Mouse (Mus musculus) neural tube, embryonic 12.5 days (tissue): Measurements from ENCODE around the gene Rbmx. TPM values are rescaled to one million over a fixed set of nuclear protein-coding genes. Genes with fewer than 3 reads are reported as not detected.

Experiments used
- ATAC-seq: fragments of 200-750 bp; cut with Nextera tagmentation; 2 replicates; pipeline ENCODE4 v1.8.0; 2017; ENCODE audit warnings: low read depth, mild to moderate bottlenecking, moderate TSS enrichment, moderate library complexity; ENCODE audit not compliant: low FRiP score
- H3K27ac ChIP-seq: fragments of 300-500 bp; sonication (generic); 2 replicates; pipeline ENCODE4 v1.5.1; 2016
- H3K27me3 ChIP-seq: fragments of 300-500 bp; sonication (generic); replicated peaks from 2 replicates; pipeline ENCODE4 v1.6.1; 2016; ENCODE audit warnings: mild to moderate bottlenecking
- H3K36me3 ChIP-seq: fragments of 300-500 bp; sonication (generic); 2 replicates; pipeline ENCODE4 v1.6.1; 2016; ENCODE audit warnings: mild to moderate bottlenecking
- H3K4me1 ChIP-seq: fragments of 300-500 bp; sonication (generic); 2 replicates; pipeline ENCODE4 v1.6.1; 2016
- H3K4me2 ChIP-seq: fragments of 300-500 bp; sonication (generic); replicated peaks from 2 replicates; pipeline ENCODE4 v1.6.1; 2016; ENCODE audit warnings: mild to moderate bottlenecking
- H3K4me3 ChIP-seq: fragments of 300-500 bp; sonication (generic); 2 replicates; pipeline ENCODE4 v1.5.1; 2016
- H3K9ac ChIP-seq: fragments of 300-500 bp; sonication (generic); 2 replicates; pipeline ENCODE4 v1.6.1; 2016; ENCODE audit warnings: mild to moderate bottlenecking
- H3K9me3 ChIP-seq: fragments of 300-500 bp; sonication (generic); 2 replicates; pipeline ENCODE4 v1.6.1; 2016; ENCODE audit warnings: mild to moderate bottlenecking
- WGBS: fragments of 180-500 bp; shearing (Covaris S2); methylation state at CpG from one replicate; pipeline ENCODE4 v1.1.7; 2016; 5-methylcytosine and 5-hydroxymethylcytosine counted together
- polyA plus RNA-seq: library from polyadenylated mRNA; unstranded; fragments of >200 nt; fragmentation: Nextera tagmentation; extraction: Ambion mirVana; gene quantifications from 2 replicates; pipeline ENCODE4 v1.2.1, GENCODE M21; 2016

The Rbmx gene
- polyA plus RNA-seq, 1 experiment from 2014 or later = 257 TPM

- Histone ChIP-seq H3K27ac (no peak overlapping the region), H3K27me3 (no peaks in the 10 kb centered on the region), H3K4me1 (no peaks in the 10 kb centered on the region), H3K9me3 (no peaks in the 10 kb centered on the region), H3K4me2 (no peak overlapping the region), H3K9ac (no peak overlapping the region), H3K36me3 (no peaks in the 10 kb centered on the region), H3K4me3 (no peak overlapping the region)
- ATAC-seq = no peak
- 73% methylated on average over 2 of the region's 2 CpGs for WGBS
Observed at GRCm38 (mm10) chrX:57364891-57365569, 27.8 kb downstream of the Rbmx start.

GRCm38 (mm10) chrX:57359316-57359715 is 33.5 kb downstream of the Rbmx start:
- Histone ChIP-seq H3K9me3 (no peaks in the 10 kb centered on the region), H3K36me3 (no peaks in the 10 kb centered on the region), H3K27me3 (no peaks in the 10 kb centered on the region), H3K4me1 (no peaks in the 10 kb centered on the region), H3K27ac (no peak overlapping the region), H3K4me2 (no peak overlapping the region), H3K4me3 (no peak overlapping the region), H3K9ac (no peak overlapping the region)
- 71% methylated on average over 1 of the region's 1 CpGs for WGBS
- ATAC-seq = no peak

- Histone ChIP-seq H3K27me3 (no peaks in the 10 kb centered on the region), H3K4me1 (no peaks in the 10 kb centered on the region), H3K4me2 (no peak overlapping the region), H3K36me3 (no peaks in the 10 kb centered on the region), H3K9ac (no peak overlapping the region), H3K9me3 (no peaks in the 10 kb centered on the region), H3K27ac (no peak overlapping the region), H3K4me3 (no peak overlapping the region)
- WGBS = 74% methylated on average over 4 of the region's 4 CpGs
- no peak for ATAC-seq
Observed at GRCm38 (mm10) chrX:57339220-57339619, 53.6 kb downstream of the Rbmx start.

GRCm38 (mm10) chrX:57338371-57339211 is 54.2 kb downstream of the Rbmx start, which contains the start of gene Arhgef6:
Gene Arhgef6 (minus strand): TSS chrX:57338729.
- no peaks in the 10 kb centered on the region for H3K27me3 ChIP-seq
- no peaks in the 10 kb centered on the region for H3K9me3 ChIP-seq
- ATAC-seq = no peak
- H3K36me3 ChIP-seq = no peaks in the 10 kb centered on the region
- WGBS = 69% methylated on average over 18 of the region's 18 CpGs
- no peaks in the 10 kb centered on the region for H3K4me1 ChIP-seq
- no peak within 1 kb of the TSS for H3K27ac ChIP-seq
- no peak within 1 kb of the TSS for H3K9ac ChIP-seq
- H3K4me3 ChIP-seq = no peak within 1 kb of the TSS
- H3K4me2 ChIP-seq = no peak within 1 kb of the TSS

GRCm38 (mm10) chrX:57337582-57337981 is 55.3 kb downstream of the Rbmx start:
- Histone ChIP-seq H3K4me3 (no peak overlapping the region), H3K36me3 (no peaks in the 10 kb centered on the region), H3K27me3 (no peaks in the 10 kb centered on the region), H3K9ac (no peak overlapping the region), H3K27ac (no peak overlapping the region), H3K4me1 (no peaks in the 10 kb centered on the region), H3K4me2 (no peak overlapping the region), H3K9me3 (no peaks in the 10 kb centered on the region)
- ATAC-seq = no peak

- no peaks in the 10 kb centered on the region for H3K9me3 ChIP-seq
- 80% methylated on average over 9 of the region's 9 CpGs for WGBS
Observed at GRCm38 (mm10) chrX:57336958-57337357, 55.9 kb downstream of the Rbmx start.

GRCm38 (mm10) chrX:57335313-57335712 is 57.5 kb downstream of the Rbmx start:
- Histone ChIP-seq H3K27me3 (no peaks in the 10 kb centered on the region), H3K9me3 (no peaks in the 10 kb centered on the region), H3K27ac (no peak overlapping the region), H3K4me3 (no peak overlapping the region), H3K9ac (no peak overlapping the region), H3K4me1 (no peaks in the 10 kb centered on the region), H3K4me2 (no peak overlapping the region), H3K36me3 (no peaks in the 10 kb centered on the region)
- no peak for ATAC-seq
- WGBS = 83% methylated on average over 6 of the region's 6 CpGs

More at GRCm38 (mm10) chrX:57336958-57337357, 55.9 kb downstream of the Rbmx start:
- Histone ChIP-seq H3K36me3 (no peaks in the 10 kb centered on the region), H3K27me3 (no peaks in the 10 kb centered on the region), H3K4me3 (no peak overlapping the region), H3K27ac (no peak overlapping the region), H3K4me1 (no peaks in the 10 kb centered on the region), H3K9ac (no peak overlapping the region), H3K4me2 (no peak overlapping the region)
- no peak for ATAC-seq

Other genes with a start within 250 kb of the Rbmx start
- not detected in 2 replicates for gene Cd40lg, start 180.9 kb downstream of the Rbmx start, polyA plus RNA-seq
- 5.8 and 7.5 TPM in 2 replicates for gene Arhgef6, start 54.3 kb downstream of the Rbmx start, polyA plus RNA-seq
- not detected in 2 replicates for gene Gm364, start 16.1 kb upstream of the Rbmx start, polyA plus RNA-seq
- gene Gpr101, start 110.7 kb upstream of the Rbmx start, polyA plus RNA-seq = not detected in 2 replicates